Mouse (Mus musculus): Measurements from ENCODE around the gene Txndc15.
"Not testable (repeated sequence)": the region's sequence is repeated elsewhere in the genome, so short reads cannot be mapped to it uniquely, and the experiment has no call there.

The Txndc15 gene

GRCm38 (mm10) chr13:55714501-55715166 lies at the start of gene Txndc15:
Gene Txndc15, plus strand, starts transcription at chr13:55714650.
- DNase-seq = peak; percentile 81

- DNase-seq = peak; percentile 31
Observed at GRCm38 (mm10) chr13:55668550-55668949, 45.9 kb upstream of the Txndc15 start.

GRCm38 (mm10) chr13:55672711-55673110 lies 41.7 kb upstream of the Txndc15 start:
- DNase-seq = no peak

- no peak for DNase-seq
Observed at GRCm38 (mm10) chr13:55677364-55677763, 37.1 kb upstream of the Txndc15 start.

GRCm38 (mm10) chr13:55682201-55682600 lies 32.2 kb upstream of the Txndc15 start:
- DNase-seq = peak; percentile 52

- no peak for DNase-seq
Observed at GRCm38 (mm10) chr13:55683581-55683980, 30.9 kb upstream of the Txndc15 start.

- DNase-seq = no peak
Observed at GRCm38 (mm10) chr13:55686107-55686633, 28.3 kb upstream of the Txndc15 start.

GRCm38 (mm10) chr13:55687927-55688602 lies 26.4 kb upstream of the Txndc15 start:
- no peak for DNase-seq

GRCm38 (mm10) chr13:55692535-55693242 lies 21.8 kb upstream of the Txndc15 start, which contains the start of gene B230219D22Rik:
Gene B230219D22Rik, plus strand, starts transcription at chr13:55693124.
- peak; percentile 88 for DNase-seq

- no peak for DNase-seq
Observed at GRCm38 (mm10) chr13:55693243-55693721, 21.2 kb upstream of the Txndc15 start.

GRCm38 (mm10) chr13:55694110-55694509 lies 20.3 kb upstream of the Txndc15 start:
- DNase-seq = no peak

- not testable (repeated sequence) for DNase-seq
Observed at GRCm38 (mm10) chr13:55695989-55696388, 18.5 kb upstream of the Txndc15 start.

- DNase-seq = no peak
Observed at GRCm38 (mm10) chr13:55704301-55704700, 10.1 kb upstream of the Txndc15 start.

GRCm38 (mm10) chr13:55712846-55713245 lies 1.6 kb upstream of the Txndc15 start:
- no peak for DNase-seq

- DNase-seq = peak; percentile 16
Observed at GRCm38 (mm10) chr13:55715167-55715512, 690 bp downstream of the Txndc15 start.

GRCm38 (mm10) chr13:55715908-55716510 lies 1.6 kb downstream of the Txndc15 start:
- no peak for DNase-seq

- no peak for DNase-seq
Observed at GRCm38 (mm10) chr13:55721516-55721915, 7.1 kb downstream of the Txndc15 start.

- no peak for DNase-seq
Observed at GRCm38 (mm10) chr13:55721995-55722394, 7.5 kb downstream of the Txndc15 start.

GRCm38 (mm10) chr13:55726598-55727119 lies 12.2 kb downstream of the Txndc15 start:
- no peak for DNase-seq

- DNase-seq = peak; percentile 82
Observed at GRCm38 (mm10) chr13:55727120-55727838, 12.8 kb downstream of the Txndc15 start, which contains the start of gene Pcbd2. Gene Pcbd2, plus strand, starts transcription at chr13:55727368.

- peak; percentile 64 for DNase-seq
Observed at GRCm38 (mm10) chr13:55727839-55728238, 13.4 kb downstream of the Txndc15 start.

GRCm38 (mm10) chr13:55730716-55731115 lies 16.3 kb downstream of the Txndc15 start:
- DNase-seq = no peak

All from kidney, adult 11 months (tissue).